Mouse (Mus musculus) intestine, embryonic 16.5 days (tissue): Measurements from ENCODE around the gene Plekhh2. TPM values are rescaled to one million over a fixed set of nuclear protein-coding genes. Genes with fewer than 3 reads are reported as not detected.

ENCODE experiments used
- ATAC-seq: fragments of 200-750 bp; cut with Nextera tagmentation; 2 replicates; pipeline ENCODE4 v1.8.0; 2017; ENCODE audit warnings: moderate TSS enrichment, moderate library complexity
- H3K27ac ChIP-seq: fragments of 300-500 bp; sonication (generic); 2 replicates; pipeline ENCODE4 v1.5.1; 2014; ENCODE audit warnings: mild to moderate bottlenecking, low read length
- H3K27me3 ChIP-seq: fragments of 300-500 bp; sonication (generic); replicated peaks from 2 replicates; pipeline ENCODE4 v1.6.1; 2014; ENCODE audit warnings: low read length, control low read depth, mixed read lengths; ENCODE audit not compliant: control insufficient read depth, insufficient read depth
- H3K36me3 ChIP-seq: fragments of 300-500 bp; sonication (generic); 2 replicates; pipeline ENCODE4 v1.6.1; 2014; ENCODE audit warnings: low read length, control low read depth; ENCODE audit not compliant: control insufficient read depth, insufficient read depth
- H3K4me1 ChIP-seq: fragments of 300-500 bp; sonication (generic); 2 replicates; pipeline ENCODE4 v1.6.1; 2014; ENCODE audit warnings: low read length, control low read depth, mixed read lengths; ENCODE audit not compliant: control insufficient read depth, insufficient read depth
- H3K4me2 ChIP-seq: fragments of 300-500 bp; sonication (generic); 2 replicates; pipeline ENCODE4 v1.6.1; 2014; ENCODE audit warnings: low read depth, low read length, control low read depth
- H3K4me3 ChIP-seq: fragments of 300-500 bp; sonication (generic); 2 replicates; pipeline ENCODE4 v1.5.1; 2014; ENCODE audit warnings: mild to moderate bottlenecking, low read length
- H3K9ac ChIP-seq: fragments of 300-500 bp; sonication (generic); 2 replicates; pipeline ENCODE4 v1.6.1; 2014; ENCODE audit warnings: low read depth, low read length
- H3K9me3 ChIP-seq: fragments of 300-500 bp; sonication (generic); 2 replicates; pipeline ENCODE4 v1.6.1; 2016; ENCODE audit warnings: low read length, control low read depth; ENCODE audit not compliant: control insufficient read depth
- WGBS: fragments of 180-500 bp; shearing (Covaris S2); extraction: QIAGEN DNeasy Blood & Tissue Kit; methylation state at CpG from one replicate; pipeline ENCODE4 v1.1.7; 2014; 5-methylcytosine and 5-hydroxymethylcytosine counted together
- polyA plus RNA-seq: library from polyadenylated mRNA; unstranded; fragments of >200 nt; fragmentation: Nextera tagmentation; extraction: Ambion mirVana; gene quantifications from 2 replicates; pipeline ENCODE4 v1.2.1, GENCODE M21; 2015

Gene Plekhh2
- polyA plus RNA-seq, 1 experiment from 2014 or later: 6.1 TPM

DNA sequence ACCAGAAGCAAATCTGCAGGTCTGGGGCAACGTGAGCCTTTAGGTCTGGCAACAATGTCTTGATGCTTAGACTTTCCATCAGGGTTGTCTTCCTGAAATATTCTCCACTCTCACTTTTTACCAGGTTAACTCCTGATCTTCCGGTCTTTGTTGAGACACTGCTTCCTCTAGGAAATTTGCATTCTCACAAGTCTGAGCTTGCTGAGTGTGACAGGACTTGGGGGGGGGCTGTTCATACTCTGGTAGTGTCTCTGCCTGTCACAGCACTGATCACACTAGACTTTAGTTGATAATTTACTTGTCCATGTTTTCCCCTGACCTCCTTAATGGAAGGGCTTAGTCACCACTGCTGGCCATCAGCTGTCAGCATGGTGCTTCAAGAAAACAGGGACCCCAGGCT, 24.3 kb upstream of the Plekhh2 start:
- WGBS: 74% methylated on average over 2 of the region's 2 CpGs
- Histone ChIP-seq H3K4me2 (no peak overlapping the region), H3K4me3 (no peak overlapping the region), H3K36me3 (no peaks in the 10 kb centered on the region), H3K27me3 (no peaks in the 10 kb centered on the region), H3K27ac (no peak overlapping the region), H3K9me3 (no peaks in the 10 kb centered on the region), H3K9ac (no peak overlapping the region), H3K4me1 (no peaks in the 10 kb centered on the region)
- ATAC-seq: no peak

DNA sequence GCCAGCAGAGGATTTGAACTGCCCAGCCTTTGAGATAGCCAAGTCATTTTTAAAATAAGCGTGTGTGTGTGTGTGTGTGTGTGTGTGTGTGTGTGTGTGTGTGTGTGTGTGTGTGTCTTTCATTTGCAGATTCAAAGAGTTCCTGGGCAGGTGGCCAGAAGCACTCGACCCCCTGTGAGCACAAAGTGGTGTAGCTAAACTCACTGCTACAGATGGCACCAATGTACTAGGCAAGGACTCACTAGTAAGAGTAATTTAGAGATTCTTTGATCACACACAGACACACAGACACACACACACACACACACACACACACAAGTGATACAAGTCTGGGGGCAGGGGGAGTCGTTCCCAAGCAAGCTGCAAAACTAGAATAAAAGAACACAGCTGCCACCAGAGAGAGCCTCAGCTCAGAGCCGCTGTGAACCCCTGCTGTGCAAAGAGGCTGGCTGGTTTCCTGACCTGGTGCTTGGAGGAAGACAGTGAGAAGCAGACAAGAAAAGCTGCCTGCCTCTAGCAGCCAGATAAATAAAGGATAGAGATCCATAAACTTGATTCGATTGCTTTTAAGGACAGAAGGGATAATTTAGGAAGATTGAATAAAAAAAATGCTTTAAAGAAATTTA, 19.3 kb upstream of the Plekhh2 start:
- Histone ChIP-seq H3K36me3 (no peaks in the 10 kb centered on the region), H3K9me3 (no peaks in the 10 kb centered on the region), H3K27me3 (no peaks in the 10 kb centered on the region), H3K27ac (no peak overlapping the region), H3K4me2 (no peak overlapping the region), H3K9ac (no peak overlapping the region), H3K4me3 (no peak overlapping the region), H3K4me1 (no peaks in the 10 kb centered on the region)
- ATAC-seq: no peak
- WGBS: 45% methylated on average over 5 of the region's 5 CpGs

DNA sequence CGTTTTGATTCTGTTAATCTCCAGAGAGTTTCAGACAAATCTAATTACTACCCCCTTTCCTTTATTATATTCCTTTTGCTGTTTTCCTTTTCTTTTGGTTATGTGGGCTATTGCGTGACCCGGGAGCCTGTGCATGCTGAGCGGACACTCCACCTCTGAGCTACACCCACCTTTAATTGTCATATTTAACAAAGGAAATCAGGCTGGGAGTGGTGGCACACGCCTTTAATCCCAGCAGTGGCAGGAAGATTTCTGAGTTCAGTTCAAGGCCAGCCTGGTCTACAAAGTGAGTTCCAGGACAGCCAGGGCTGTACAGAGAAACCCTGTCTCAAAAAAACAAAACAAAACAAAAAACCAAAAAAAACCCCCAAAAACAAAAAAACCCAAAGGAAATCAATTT, 14.7 kb upstream of the Plekhh2 start:
- no peaks in the 10 kb centered on the region for H3K9me3 ChIP-seq
- no peak overlapping the region for H3K4me3 ChIP-seq
- no peaks in the 10 kb centered on the region for H3K36me3 ChIP-seq
- H3K27ac ChIP-seq: no peak overlapping the region
- no peak overlapping the region for H3K9ac ChIP-seq
- H3K4me1 ChIP-seq: no peaks in the 10 kb centered on the region
- no peaks in the 10 kb centered on the region for H3K27me3 ChIP-seq
- no peak for ATAC-seq
- WGBS: 82% methylated on average over 5 of the region's 5 CpGs
- no peak overlapping the region for H3K4me2 ChIP-seq

DNA sequence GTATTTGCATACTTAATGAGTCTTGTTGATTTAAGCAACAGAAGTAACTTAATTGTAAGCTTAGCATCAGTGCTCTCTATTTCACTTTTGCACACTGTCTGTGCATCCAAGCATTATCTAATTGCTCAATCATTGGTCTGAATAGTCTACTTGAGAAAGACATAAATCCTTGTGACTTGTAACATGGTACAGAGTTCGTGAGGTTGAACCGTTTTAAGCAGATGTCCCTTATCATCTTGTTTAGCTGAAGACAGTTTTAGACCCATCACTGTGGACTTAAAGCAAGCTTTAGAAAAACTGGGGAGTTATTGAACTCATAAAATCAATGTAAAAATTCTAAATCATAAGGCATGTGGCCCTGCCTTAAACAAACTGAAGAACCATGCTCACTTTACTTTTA, 14.1 kb upstream of the Plekhh2 start:
- H3K4me2 ChIP-seq: no peak overlapping the region
- 46% methylated on average over 2 of the region's 2 CpGs for WGBS
- no peak overlapping the region for H3K4me3 ChIP-seq
- H3K9ac ChIP-seq: no peak overlapping the region
- no peak for ATAC-seq
- H3K36me3 ChIP-seq: no peaks in the 10 kb centered on the region
- no peaks in the 10 kb centered on the region for H3K27me3 ChIP-seq
- no peak overlapping the region for H3K27ac ChIP-seq
- H3K9me3 ChIP-seq: no peaks in the 10 kb centered on the region
- no peaks in the 10 kb centered on the region for H3K4me1 ChIP-seq

DNA sequence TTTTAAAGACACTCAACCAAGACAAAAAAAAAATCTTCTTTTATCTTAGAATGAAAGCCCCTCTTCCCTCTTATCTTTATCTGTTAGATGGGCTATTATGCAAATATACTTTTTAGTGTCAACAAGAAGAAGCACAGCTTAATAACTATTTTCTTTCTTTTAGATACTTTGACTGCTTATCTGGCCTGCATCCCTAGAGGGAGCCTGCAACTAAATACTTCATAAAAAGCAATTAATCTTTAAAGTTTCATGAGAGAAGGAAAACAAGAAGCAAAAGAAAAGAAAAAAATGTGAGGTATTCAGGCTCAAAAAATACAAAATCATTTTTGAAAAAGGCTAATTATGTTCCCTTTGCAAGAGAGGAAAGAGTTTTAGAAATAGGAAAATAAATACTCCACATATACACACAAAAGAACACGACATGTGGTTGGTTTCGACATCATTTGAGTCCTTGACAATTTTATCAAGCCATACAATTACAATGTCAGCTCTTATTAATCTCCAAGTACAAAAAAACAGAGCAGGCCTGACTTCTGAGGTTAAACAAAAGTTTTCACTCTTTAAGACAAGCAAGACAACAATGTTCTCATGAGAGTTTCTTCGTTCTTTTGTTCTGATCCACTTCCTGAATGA, 13.6 kb upstream of the Plekhh2 start:
- H3K9me3 ChIP-seq: no peaks in the 10 kb centered on the region

DNA sequence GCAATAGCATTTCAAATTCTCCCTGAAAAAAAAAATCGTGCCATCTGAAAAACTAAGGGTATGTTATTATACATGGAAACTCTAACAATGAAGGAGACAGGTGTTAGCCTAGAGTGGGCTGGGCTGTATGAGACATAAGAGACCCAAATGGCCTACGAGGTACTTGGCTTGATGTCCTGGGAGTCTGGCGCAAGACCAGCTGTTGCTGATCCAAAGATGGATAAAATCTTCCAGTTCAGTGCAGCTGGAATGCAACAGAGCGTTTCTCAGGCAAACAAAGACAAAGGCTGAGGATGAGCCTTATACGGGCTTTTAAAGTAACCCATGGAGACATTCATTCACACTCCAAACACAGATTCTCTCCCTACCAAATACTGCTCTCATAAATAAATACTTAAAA, 13.1 kb upstream of the Plekhh2 start:
- 50% methylated on average over 5 of the region's 5 CpGs for WGBS
- H3K4me3 ChIP-seq: no peak overlapping the region
- H3K9me3 ChIP-seq: no peaks in the 10 kb centered on the region
- H3K4me1 ChIP-seq: no peaks in the 10 kb centered on the region
- H3K9ac ChIP-seq: no peak overlapping the region
- H3K27ac ChIP-seq: no peak overlapping the region
- H3K36me3 ChIP-seq: no peaks in the 10 kb centered on the region
- ATAC-seq: no peak
- H3K4me2 ChIP-seq: no peak overlapping the region
- H3K27me3 ChIP-seq: no peaks in the 10 kb centered on the region

More for the DNA sequence above, 13.6 kb upstream of the Plekhh2 start:
- no peak for ATAC-seq
- Histone ChIP-seq H3K27ac (no peak overlapping the region), H3K9ac (no peak overlapping the region), H3K4me3 (no peak overlapping the region), H3K36me3 (no peaks in the 10 kb centered on the region), H3K4me2 (no peak overlapping the region), H3K27me3 (no peaks in the 10 kb centered on the region), H3K4me1 (no peaks in the 10 kb centered on the region)
- WGBS: 58% methylated on average over 3 of the region's 3 CpGs

DNA sequence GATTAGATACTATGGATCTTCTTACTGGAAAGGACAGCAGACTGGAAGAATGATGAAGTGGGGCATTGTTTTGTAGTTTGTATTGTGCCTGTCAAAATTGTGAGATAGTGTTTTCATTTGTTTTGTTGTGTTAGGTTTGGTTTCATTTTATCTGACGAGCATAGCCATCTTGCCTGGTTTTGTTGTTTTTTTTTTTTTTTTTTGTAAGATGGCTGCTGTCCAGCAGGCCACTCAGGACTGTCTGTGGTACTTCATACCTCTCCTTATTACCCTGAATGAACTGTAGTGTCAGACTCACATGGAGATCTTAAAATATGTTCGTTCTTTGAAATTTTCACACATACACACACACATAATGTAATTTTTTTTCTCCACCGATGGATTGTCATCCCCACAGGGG, 9.4 kb upstream of the Plekhh2 start:
- H3K9me3 ChIP-seq: no peaks in the 10 kb centered on the region
- no peaks in the 10 kb centered on the region for H3K36me3 ChIP-seq
- H3K27ac ChIP-seq: no peak overlapping the region
- WGBS: 71% methylated on average over 3 of the region's 3 CpGs
- no peaks in the 10 kb centered on the region for H3K4me1 ChIP-seq
- H3K27me3 ChIP-seq: no peaks in the 10 kb centered on the region
- H3K4me3 ChIP-seq: no peak overlapping the region
- ATAC-seq: no peak
- no peak overlapping the region for H3K9ac ChIP-seq
- H3K4me2 ChIP-seq: no peak overlapping the region

DNA sequence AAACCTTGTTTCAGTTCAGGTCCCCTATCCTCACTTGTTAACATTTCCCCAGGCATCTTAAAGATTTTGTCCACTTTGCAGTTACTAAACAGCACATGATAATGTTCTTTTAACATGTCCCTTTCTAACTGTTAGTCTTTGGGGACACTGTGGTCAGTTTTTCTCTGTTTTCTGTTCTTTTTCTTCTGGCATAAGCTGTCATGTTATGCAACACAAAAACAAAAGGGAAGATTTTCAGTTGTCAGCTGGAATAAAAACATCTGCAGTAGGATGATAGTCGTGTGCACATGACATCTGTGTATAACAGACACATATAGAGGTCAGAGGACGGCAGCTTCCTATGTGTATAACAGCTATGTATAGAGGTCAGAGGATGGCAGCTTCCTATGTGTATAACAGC, 5.8 kb upstream of the Plekhh2 start:
- no peak overlapping the region for H3K4me3 ChIP-seq
- H3K4me2 ChIP-seq: no peak overlapping the region
- H3K9ac ChIP-seq: no peak overlapping the region
- H3K27ac ChIP-seq: no peak overlapping the region
- H3K4me1 ChIP-seq: peaks cover 14% of the 10 kb centered on the region
- H3K36me3 ChIP-seq: no peaks in the 10 kb centered on the region
- no peaks in the 10 kb centered on the region for H3K27me3 ChIP-seq
- 59% methylated on average over 2 of the region's 2 CpGs for WGBS
- ATAC-seq: no peak
- no peaks in the 10 kb centered on the region for H3K9me3 ChIP-seq

DNA sequence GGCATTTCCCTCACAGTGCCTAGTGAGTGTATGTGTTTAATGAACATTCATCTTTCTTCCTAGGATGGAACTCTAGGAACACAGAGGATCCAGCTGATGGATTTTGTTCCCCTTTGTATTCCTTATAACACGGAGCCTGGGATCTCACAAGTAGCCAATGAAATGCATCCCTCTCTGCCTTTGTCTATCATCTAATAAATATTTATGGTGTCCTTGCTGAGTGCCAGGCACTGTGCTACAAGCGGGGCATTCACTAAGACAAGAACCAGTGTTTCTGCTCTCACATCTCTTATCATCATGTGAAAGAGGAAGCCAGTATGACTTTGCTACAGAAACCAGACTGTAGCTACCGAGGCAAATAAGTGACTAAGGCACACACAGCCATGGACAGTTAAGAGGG, 3.0 kb upstream of the Plekhh2 start:
- H3K4me1 ChIP-seq: peaks cover 22% of the 10 kb centered on the region
- no peaks in the 10 kb centered on the region for H3K27me3 ChIP-seq
- no peak for ATAC-seq
- 51% methylated on average over 3 of the region's 3 CpGs for WGBS
- H3K9me3 ChIP-seq: no peaks in the 10 kb centered on the region
- H3K4me3 ChIP-seq: no peak overlapping the region
- H3K36me3 ChIP-seq: no peaks in the 10 kb centered on the region
- H3K4me2 ChIP-seq: no peak overlapping the region
- no peak overlapping the region for H3K27ac ChIP-seq
- H3K9ac ChIP-seq: no peak overlapping the region

DNA sequence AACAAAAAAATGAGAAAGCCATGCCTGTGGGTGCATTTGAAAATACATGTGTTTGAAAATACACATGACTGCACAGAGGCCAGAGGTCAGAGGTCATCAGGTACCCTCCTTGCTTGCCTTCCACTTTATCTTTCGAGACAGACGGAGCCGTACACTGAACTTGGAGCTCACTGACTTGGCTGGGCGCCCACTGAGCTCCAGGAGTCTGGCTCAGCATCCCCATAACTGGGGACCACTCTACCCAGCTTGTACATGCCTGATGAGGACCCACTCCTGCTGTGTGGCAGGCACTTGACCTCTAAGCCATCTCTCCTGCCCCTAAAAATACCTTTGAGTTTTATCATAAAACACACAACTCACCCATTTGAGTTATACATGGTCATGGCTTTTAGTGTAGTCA, 2.5 kb upstream of the Plekhh2 start:
- Histone ChIP-seq H3K9me3 (no peaks in the 10 kb centered on the region), H3K9ac (no peak overlapping the region), H3K36me3 (no peaks in the 10 kb centered on the region), H3K27ac (no peak overlapping the region), H3K4me1 (peaks cover 22% of the 10 kb centered on the region), H3K4me3 (no peak overlapping the region), H3K4me2 (no peak overlapping the region), H3K27me3 (no peaks in the 10 kb centered on the region)
- no peak for ATAC-seq
- WGBS: 51% methylated on average over 4 of the region's 4 CpGs
